Mouse (Mus musculus): Measurements from ENCODE around the gene Dync1li2.

DNA sequence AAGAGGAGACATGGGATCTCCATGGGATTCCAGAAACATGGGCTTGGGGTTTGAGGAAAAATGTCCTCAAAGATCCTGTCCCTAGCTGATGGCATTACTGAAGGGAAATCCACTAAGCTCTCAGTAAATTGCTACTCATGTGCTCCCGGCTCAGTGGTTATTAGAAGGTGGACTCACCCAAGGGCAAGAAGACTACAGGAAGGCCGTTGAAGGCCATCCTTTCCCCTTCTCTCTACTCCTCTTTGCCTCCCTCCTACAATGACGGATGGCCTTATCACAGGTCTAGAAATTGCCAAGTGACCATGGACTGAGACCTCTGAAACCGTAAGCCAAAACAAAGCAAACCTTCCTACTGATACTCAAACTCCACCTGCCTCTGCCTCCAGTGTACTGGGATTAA is 6.3 kb downstream of the Dync1li2 start:
- no peak for TF ChIP-seq POLR2A (IDR thresholded peaks at IDR 0.05; ENCODE audit: insufficient read length, low read depth)
- no peak for TF ChIP-seq TCF12 (IDR thresholded peaks at IDR 0.05; ENCODE audit: insufficient read depth, poor library complexity, severe bottlenecking)

All from myocyte (in vitro differentiated cells).